Mouse (Mus musculus) inflammation-experienced regulatory T-cells, adult 6 months (primary cell): Measurements from ENCODE around the gene Gm28635. TPM values are rescaled to one million over a fixed set of nuclear protein-coding genes. Genes with fewer than 3 reads are reported as not detected.

ENCODE experiments used
- ATAC-seq: one replicate; pipeline ENCODE4 v1.8.0; 2017
- polyA plus RNA-seq, 3 experiments: library from polyadenylated mRNA; unstranded; fragments of 100-300 nt; shearing (Covaris generic); gene quantifications; one replicate each; pipeline ENCODE4 v1.2.1; 2017

Gm28635 gene
- polyA plus RNA-seq, 3 experiments from 2014 or later, result not detected

GRCm38 (mm10) chr2:84582286-84582685 lies 95.6 kb downstream of the Gm28635 start:
- peak; percentile 74 for ATAC-seq

GRCm38 (mm10) chr2:84581208-84581607 lies 96.6 kb downstream of the Gm28635 start:
- ATAC-seq, result no peak

- ATAC-seq, result no peak
Measured at GRCm38 (mm10) chr2:84579311-84579710, 98.5 kb downstream of the Gm28635 start.

- ATAC-seq, result no peak
Measured at GRCm38 (mm10) chr2:84574130-84574529, 103.7 kb downstream of the Gm28635 start.

- no peak for ATAC-seq
Measured at GRCm38 (mm10) chr2:84556888-84557514, 120.8 kb downstream of the Gm28635 start.

Other genes starting within 250 kb of the Gm28635 start
- gene Tfpi, start 201.3 kb downstream of the Gm28635 start, polyA plus RNA-seq, result 1 to 10 TPM; 1.6 to 4.9 (median 4.2) TPM
- gene Ctnnd1, start 27.3 kb downstream of the Gm28635 start, polyA plus RNA-seq, result under 1 TPM; 0.35 to 0.97 (median 0.62) TPM
- gene Btbd18, start 19.0 kb downstream of the Gm28635 start, polyA plus RNA-seq, result under 1 TPM; 0.43 to 0.73 (median 0.64) TPM
- 100 to 1,000 TPM; 113 to 247 (median 134) TPM for gene Selenoh, start 7.3 kb downstream of the Gm28635 start, polyA plus RNA-seq
- gene Med19, start 361 bp upstream of the Gm28635 start, polyA plus RNA-seq, result 10 to 100 TPM; 16.8 to 20.5 (median 18.9) TPM
- gene Tmx2, start 1.1 kb upstream of the Gm28635 start, polyA plus RNA-seq, result 100 to 1,000 TPM in 2 of 3 experiments, 10 to 100 TPM in 1; 92.6 to 148 (median 130) TPM
- 10 to 100 TPM; 12.9 to 14.1 (median 13.3) TPM for gene Zdhhc5, start 37.1 kb upstream of the Gm28635 start, polyA plus RNA-seq
- 10 to 100 TPM; 41.2 to 48.0 (median 44.5) TPM for gene Clp1, start 49.3 kb upstream of the Gm28635 start, polyA plus RNA-seq
- 1 to 10 TPM; 1.2 to 3.2 (median 2.2) TPM for gene Ypel4, start 56.0 kb upstream of the Gm28635 start, polyA plus RNA-seq
- gene Gm19426, start 65.6 kb upstream of the Gm28635 start, polyA plus RNA-seq, result not detected
- under 1 TPM in 1 of 3 experiments, not detected in 2; 0.20 TPM for gene Serping1, start 97.4 kb upstream of the Gm28635 start, polyA plus RNA-seq
- 10 to 100 TPM; 92.1 to 96.3 (median 93.4) TPM for gene Ube2l6, start 120.8 kb upstream of the Gm28635 start, polyA plus RNA-seq
- not detected for gene Smtnl1, start 144.6 kb upstream of the Gm28635 start, polyA plus RNA-seq
- gene Timm10, start 149.0 kb upstream of the Gm28635 start, polyA plus RNA-seq, result 10 to 100 TPM; 25.4 to 39.8 (median 38.8) TPM
- gene Slc43a1, start 160.8 kb upstream of the Gm28635 start, polyA plus RNA-seq, result 1 to 10 TPM; 1.9 to 9.1 (median 5.9) TPM
- gene Rtn4rl2, start 208.7 kb upstream of the Gm28635 start, polyA plus RNA-seq, result not detected